Mouse (Mus musculus): ENCODE data around the gene Luzp2.

Luzp2 gene

GRCm38 (mm10) chr7:54835372-54835851 is at the start of gene Luzp2:
TSS of gene Luzp2 (plus strand) at chr7:54835498.
- DNase-seq (ENCODE audit: low read depth), result no peak

- DNase-seq (ENCODE audit: low read depth), result no peak
Measured at GRCm38 (mm10) chr7:54787456-54787855, 47.8 kb upstream of the Luzp2 start.

- DNase-seq (ENCODE audit: low read depth), result no peak
Measured at GRCm38 (mm10) chr7:54818606-54819005, 16.7 kb upstream of the Luzp2 start.

- no peak for DNase-seq (ENCODE audit: low read depth)
Measured at GRCm38 (mm10) chr7:54828751-54829150, 6.5 kb upstream of the Luzp2 start.

- DNase-seq (ENCODE audit: low read depth), result no peak
Measured at GRCm38 (mm10) chr7:54835911-54836352, 634 bp downstream of the Luzp2 start.

- no peak for DNase-seq (ENCODE audit: low read depth)
Measured at GRCm38 (mm10) chr7:54836437-54836836, 1.1 kb downstream of the Luzp2 start.

- no peak for DNase-seq (ENCODE audit: low read depth)
Measured at GRCm38 (mm10) chr7:54842807-54843335, 7.6 kb downstream of the Luzp2 start.

GRCm38 (mm10) chr7:54845875-54846691 is 10.8 kb downstream of the Luzp2 start:
- no peak for DNase-seq (ENCODE audit: low read depth)

- DNase-seq (ENCODE audit: low read depth), result no peak
Measured at GRCm38 (mm10) chr7:54846692-54847020, 11.4 kb downstream of the Luzp2 start.

- no peak for DNase-seq (ENCODE audit: low read depth)
Measured at GRCm38 (mm10) chr7:54852860-54853259, 17.6 kb downstream of the Luzp2 start.

- DNase-seq (ENCODE audit: low read depth), result no peak
Measured at GRCm38 (mm10) chr7:54861230-54861856, 26.0 kb downstream of the Luzp2 start.

GRCm38 (mm10) chr7:54878928-54879644 is 43.8 kb downstream of the Luzp2 start:
- DNase-seq (ENCODE audit: low read depth), result no peak

GRCm38 (mm10) chr7:54893709-54894627 is 58.7 kb downstream of the Luzp2 start:
- DNase-seq (ENCODE audit: low read depth), result no peak

- DNase-seq (ENCODE audit: low read depth), result no peak
Measured at GRCm38 (mm10) chr7:54898589-54898988, 63.3 kb downstream of the Luzp2 start.

- no peak for DNase-seq (ENCODE audit: low read depth)
Measured at GRCm38 (mm10) chr7:54909958-54910357, 74.7 kb downstream of the Luzp2 start.

GRCm38 (mm10) chr7:54914030-54914429 is 78.7 kb downstream of the Luzp2 start:
- DNase-seq (ENCODE audit: low read depth), result no peak

GRCm38 (mm10) chr7:54921991-54922390 is 86.7 kb downstream of the Luzp2 start:
- DNase-seq (ENCODE audit: low read depth), result no peak

GRCm38 (mm10) chr7:54956759-54957158 is 121.5 kb downstream of the Luzp2 start:
- DNase-seq (ENCODE audit: low read depth), result no peak

- no peak for DNase-seq (ENCODE audit: low read depth)
Measured at GRCm38 (mm10) chr7:54962678-54963077, 127.4 kb downstream of the Luzp2 start.

- no peak for DNase-seq (ENCODE audit: low read depth)
Measured at GRCm38 (mm10) chr7:54977372-54977771, 142.1 kb downstream of the Luzp2 start.

GRCm38 (mm10) chr7:54980585-54980984 is 145.3 kb downstream of the Luzp2 start:
- no peak for DNase-seq (ENCODE audit: low read depth)
